Mouse (Mus musculus) midbrain, embryonic 15.5 days (tissue): Measurements from ENCODE around the gene Napsa. TPM values are rescaled to one million over a fixed set of nuclear protein-coding genes. Genes with fewer than 3 reads are reported as not detected.

ENCODE experiments used
- ATAC-seq: fragments of 200-750 bp; cut with Nextera tagmentation; replicated peaks from 2 replicates; pipeline ENCODE4 v1.8.0; 2017; ENCODE audit warnings: moderate TSS enrichment
- H3K27ac ChIP-seq: fragments of 300-500 bp; sonication (generic); 2 replicates; pipeline ENCODE4 v1.5.1; 2015; ENCODE audit warnings: mild to moderate bottlenecking, inconsistent platforms
- H3K27me3 ChIP-seq: fragments of 300-500 bp; sonication (generic); replicated peaks from 2 replicates; pipeline ENCODE4 v1.6.1; 2015; ENCODE audit warnings: inconsistent platforms
- H3K36me3 ChIP-seq: fragments of 300-500 bp; sonication (generic); replicated peaks from 2 replicates; pipeline ENCODE4 v1.6.1; 2015; ENCODE audit warnings: inconsistent platforms
- H3K4me1 ChIP-seq: fragments of 300-500 bp; sonication (generic); 2 replicates; pipeline ENCODE4 v1.6.1; 2015; ENCODE audit warnings: inconsistent platforms
- H3K4me2 ChIP-seq: fragments of 300-500 bp; sonication (generic); 2 replicates; pipeline ENCODE4 v1.6.1; 2015; ENCODE audit warnings: inconsistent platforms, mild to moderate bottlenecking, moderate library complexity
- H3K4me3 ChIP-seq: fragments of 300-500 bp; sonication (generic); 2 replicates; pipeline ENCODE4 v1.5.1; 2015; ENCODE audit warnings: mild to moderate bottlenecking, inconsistent platforms
- H3K9ac ChIP-seq: fragments of 300-500 bp; sonication (generic); 2 replicates; pipeline ENCODE4 v1.6.1; 2015; ENCODE audit warnings: mild to moderate bottlenecking, inconsistent platforms
- H3K9me3 ChIP-seq: fragments of 300-500 bp; sonication (generic); 2 replicates; pipeline ENCODE4 v1.6.1; 2016; ENCODE audit warnings: inconsistent platforms
- WGBS: fragments of 180-500 bp; shearing (Covaris S2); methylation state at CpG from one replicate; pipeline ENCODE4 v1.1.7; 2015; ENCODE audit warnings: mixed read lengths; 5-methylcytosine and 5-hydroxymethylcytosine counted together
- polyA plus RNA-seq: library from polyadenylated mRNA; unstranded; fragments of >200 nt; fragmentation: Nextera tagmentation; extraction: Ambion mirVana; gene quantifications from 2 replicates; pipeline ENCODE4 v1.2.1, GENCODE M21; 2015

Gene Napsa
- polyA plus RNA-seq, 1 experiment from 2014 or later = 1.4 TPM

DNA sequence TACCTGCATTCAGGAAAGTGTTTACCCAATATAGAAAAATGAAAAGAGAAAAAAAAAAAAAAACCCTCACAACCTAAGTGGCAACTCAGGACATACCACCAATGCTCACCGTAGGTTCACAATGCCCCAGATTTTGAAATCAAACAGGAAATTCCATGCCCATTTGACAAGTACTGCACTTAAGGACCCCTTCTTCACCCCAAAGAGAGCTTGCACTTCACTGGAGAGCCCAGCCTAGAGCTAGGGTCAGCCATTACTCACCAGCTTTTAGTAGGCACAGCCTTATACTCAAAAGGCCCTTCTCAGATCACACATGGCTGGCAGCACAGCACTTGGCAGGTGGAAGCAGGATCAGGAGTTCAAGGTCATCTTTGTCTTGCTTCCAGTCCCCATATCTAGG, 11.0 kb downstream of the Napsa start:
- H3K9ac ChIP-seq = no peak overlapping the region
- no peak overlapping the region for H3K4me3 ChIP-seq

DNA sequence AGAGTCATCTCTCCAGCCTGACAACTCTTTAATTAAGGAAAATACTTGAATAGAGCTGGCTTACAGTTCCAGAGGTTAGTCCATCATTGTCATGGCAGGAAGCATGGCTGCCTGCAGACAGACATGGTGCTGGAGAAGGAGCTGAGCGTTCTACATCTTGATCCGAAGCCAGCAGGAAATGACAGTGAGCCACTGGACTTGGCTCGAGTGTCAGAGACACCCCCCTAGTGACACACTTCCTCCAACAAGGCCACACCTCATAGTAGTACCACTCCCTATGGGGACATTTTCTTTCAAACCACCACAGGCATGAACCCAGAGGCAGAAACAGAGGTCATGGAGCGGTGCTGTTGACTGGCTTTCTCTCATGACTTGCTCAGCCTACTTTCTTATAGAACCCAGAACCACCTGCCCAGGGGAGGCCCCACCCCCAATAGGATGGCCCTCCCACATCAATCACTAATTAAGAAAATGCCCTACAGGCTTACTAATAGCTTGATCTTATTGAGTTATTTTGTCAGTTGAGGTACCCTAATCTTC, 12.2 kb downstream of the Napsa start:
- Histone ChIP-seq H3K9ac (no peak overlapping the region), H3K4me3 (no peak overlapping the region), H3K27ac (no peak overlapping the region), H3K4me1 (peaks cover 23% of the 10 kb centered on the region), H3K36me3 (no peaks in the 10 kb centered on the region), H3K9me3 (no peaks in the 10 kb centered on the region), H3K4me2 (no peak overlapping the region), H3K27me3 (no peaks in the 10 kb centered on the region)
- ATAC-seq = no peak
- WGBS = 94% methylated on average over 4 of the region's 4 CpGs

More for the DNA sequence above, 11.0 kb downstream of the Napsa start:
- WGBS = 94% methylated on average over 1 of the region's 1 CpGs
- H3K27me3 ChIP-seq = no peaks in the 10 kb centered on the region
- no peaks in the 10 kb centered on the region for H3K9me3 ChIP-seq
- H3K36me3 ChIP-seq = no peaks in the 10 kb centered on the region
- no peak overlapping the region for H3K4me2 ChIP-seq
- H3K4me1 ChIP-seq = peaks cover 12% of the 10 kb centered on the region
- no peak for ATAC-seq
- no peak overlapping the region for H3K27ac ChIP-seq

DNA sequence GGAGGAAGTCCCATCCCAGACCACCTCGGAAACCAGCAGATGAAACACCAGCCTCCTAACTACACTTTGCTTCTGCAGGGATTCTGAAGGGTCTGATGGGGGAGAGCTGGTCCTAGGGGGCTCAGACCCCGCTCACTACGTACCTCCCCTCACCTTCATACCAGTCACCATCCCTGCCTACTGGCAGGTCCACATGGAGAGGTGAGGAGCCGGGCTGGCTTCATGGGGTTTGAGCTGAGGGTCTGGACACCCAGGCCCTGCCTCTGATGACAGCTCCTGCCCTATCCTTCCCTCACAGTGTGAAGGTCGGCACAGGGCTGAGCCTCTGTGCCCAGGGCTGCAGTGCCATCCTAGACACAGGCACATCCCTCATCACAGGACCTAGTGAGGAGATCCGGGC, 12.7 kb downstream of the Napsa start:
- no peak overlapping the region for H3K4me2 ChIP-seq
- H3K36me3 ChIP-seq = no peaks in the 10 kb centered on the region
- no peaks in the 10 kb centered on the region for H3K27me3 ChIP-seq
- no peaks in the 10 kb centered on the region for H3K9me3 ChIP-seq
- no peak overlapping the region for H3K4me3 ChIP-seq
- no peak overlapping the region for H3K9ac ChIP-seq
- 89% methylated on average over 6 of the region's 6 CpGs for WGBS
- peaks cover 29% of the 10 kb centered on the region for H3K4me1 ChIP-seq
- ATAC-seq = no peak
- H3K27ac ChIP-seq = no peak overlapping the region

DNA sequence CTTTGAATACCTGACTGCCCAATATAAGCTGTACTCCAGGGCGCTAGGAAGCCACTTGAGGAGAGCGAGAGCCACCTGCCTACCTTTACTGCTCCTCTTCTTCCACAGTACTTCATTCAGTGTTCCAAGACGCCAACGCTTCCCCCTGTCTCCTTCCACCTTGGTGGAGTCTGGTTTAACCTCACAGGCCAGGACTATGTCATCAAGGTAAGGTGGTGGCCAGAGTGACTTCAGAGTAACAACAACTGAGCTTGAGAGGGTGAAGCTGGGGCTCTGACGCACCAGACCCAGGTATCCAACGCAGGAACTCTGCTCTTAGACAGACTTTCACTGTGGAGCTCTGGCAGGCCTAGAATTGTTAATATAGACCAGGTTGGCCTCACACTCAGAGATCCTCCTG, 13.4 kb downstream of the Napsa start:
- Histone ChIP-seq H3K36me3 (no peaks in the 10 kb centered on the region), H3K27ac (no peak overlapping the region), H3K9ac (no peak overlapping the region), H3K27me3 (no peaks in the 10 kb centered on the region), H3K4me1 (peaks cover 34% of the 10 kb centered on the region), H3K4me2 (no peak overlapping the region), H3K4me3 (no peak overlapping the region), H3K9me3 (no peaks in the 10 kb centered on the region)
- ATAC-seq = no peak
- 98% methylated on average over 6 of the region's 6 CpGs for WGBS

DNA sequence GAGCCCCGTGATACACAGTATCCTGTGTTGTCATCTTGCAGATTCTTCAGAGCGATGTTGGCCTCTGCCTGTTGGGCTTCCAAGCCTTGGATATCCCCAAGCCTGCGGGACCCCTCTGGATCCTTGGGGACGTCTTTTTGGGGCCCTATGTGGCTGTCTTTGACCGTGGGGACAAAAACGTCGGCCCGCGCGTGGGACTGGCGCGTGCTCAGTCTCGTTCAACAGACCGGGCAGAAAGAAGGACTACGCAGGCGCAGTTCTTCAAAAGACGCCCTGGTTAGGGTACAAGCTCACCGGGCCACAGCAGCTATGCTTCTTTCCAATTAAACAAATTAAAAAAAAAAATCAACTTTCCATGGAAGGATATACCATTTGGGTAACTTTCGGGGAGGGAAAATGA, 14.3 kb downstream of the Napsa start:
- 0 out of 2 replicates have a peak, but pooled peaks cover 2% of the 10 kb centered on the region for H3K27me3 ChIP-seq
- H3K9ac ChIP-seq = peak overlapping the region; percentile 54
- no peaks in the 10 kb centered on the region for H3K36me3 ChIP-seq
- peaks cover 41% of the 10 kb centered on the region for H3K4me1 ChIP-seq
- 5% methylated on average over 19 of the region's 19 CpGs for WGBS
- peak overlapping the region; percentile 75 for H3K4me3 ChIP-seq
- H3K9me3 ChIP-seq = no peaks in the 10 kb centered on the region
- H3K4me2 ChIP-seq = peak overlapping the region; percentile 97
- no peak for ATAC-seq
- H3K27ac ChIP-seq = peak overlapping the region; percentile 75

DNA sequence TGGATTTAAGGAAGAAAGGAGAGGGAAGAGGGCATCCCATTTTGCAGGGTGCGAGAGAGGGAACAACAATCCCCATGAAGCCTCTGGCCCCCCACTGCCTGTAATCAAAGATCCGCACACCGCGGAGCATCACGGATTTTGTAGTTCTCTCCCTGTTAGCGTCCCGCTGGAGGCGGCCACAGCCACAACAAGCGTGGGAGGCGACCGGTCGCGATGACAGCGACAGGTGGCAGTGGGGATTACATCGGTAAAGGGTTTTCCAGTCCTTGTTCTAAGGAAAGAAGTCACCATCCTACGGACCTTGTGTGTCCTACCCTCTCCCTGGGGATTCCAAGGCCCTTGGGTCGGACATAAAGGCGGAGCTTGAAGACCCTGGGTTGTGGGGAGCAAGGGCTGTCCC, 14.8 kb downstream of the Napsa start:
- peak; percentile 24; the same call in 1 of the 2 replicates for ATAC-seq
- Histone ChIP-seq H3K4me3 (peak overlapping the region; percentile 75), H3K4me1 (peaks cover 45% of the 10 kb centered on the region), H3K9me3 (no peaks in the 10 kb centered on the region), H3K4me2 (peak overlapping the region; percentile 97), H3K9ac (peak overlapping the region; percentile 41), H3K27me3 (0 out of 2 replicates have a peak, but pooled peaks cover 6% of the 10 kb centered on the region), H3K36me3 (no peaks in the 10 kb centered on the region), H3K27ac (peak overlapping the region; percentile 75; the same call in 1 of the 2 replicates)
- WGBS = under 1% methylated on average over 18 of the region's 18 CpGs

DNA sequence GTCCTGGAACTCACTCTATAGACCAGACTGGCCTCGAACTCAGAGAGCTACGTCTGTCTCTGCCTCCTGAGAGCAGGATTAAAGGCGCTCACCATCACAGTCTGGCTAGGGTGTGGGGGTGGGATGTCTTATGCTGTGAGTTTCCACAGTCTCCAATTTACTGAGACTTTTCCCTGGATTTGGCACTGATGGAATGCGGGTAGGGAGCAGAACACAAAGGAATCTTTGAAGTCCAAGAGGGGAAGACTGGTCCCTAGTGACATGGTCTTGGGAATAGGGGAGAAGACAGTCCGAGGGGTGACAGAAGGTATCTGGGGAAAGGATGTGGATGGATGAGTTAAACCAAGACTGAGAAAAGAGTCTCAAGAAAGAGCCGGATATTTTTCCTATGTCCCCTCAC, 15.5 kb downstream of the Napsa start:
- WGBS = 40% methylated on average over 6 of the region's 6 CpGs
- Histone ChIP-seq H3K4me3 (peak overlapping the region; percentile 75), H3K9me3 (no peaks in the 10 kb centered on the region), H3K36me3 (no peaks in the 10 kb centered on the region), H3K4me2 (peak overlapping the region; percentile 97), H3K27me3 (peaks cover 13% of the 10 kb centered on the region; the same call in 1 of the 2 replicates), H3K27ac (no peak overlapping the region), H3K9ac (peak overlapping the region; percentile 41), H3K4me1 (peaks cover 52% of the 10 kb centered on the region)
- no peak for ATAC-seq

DNA sequence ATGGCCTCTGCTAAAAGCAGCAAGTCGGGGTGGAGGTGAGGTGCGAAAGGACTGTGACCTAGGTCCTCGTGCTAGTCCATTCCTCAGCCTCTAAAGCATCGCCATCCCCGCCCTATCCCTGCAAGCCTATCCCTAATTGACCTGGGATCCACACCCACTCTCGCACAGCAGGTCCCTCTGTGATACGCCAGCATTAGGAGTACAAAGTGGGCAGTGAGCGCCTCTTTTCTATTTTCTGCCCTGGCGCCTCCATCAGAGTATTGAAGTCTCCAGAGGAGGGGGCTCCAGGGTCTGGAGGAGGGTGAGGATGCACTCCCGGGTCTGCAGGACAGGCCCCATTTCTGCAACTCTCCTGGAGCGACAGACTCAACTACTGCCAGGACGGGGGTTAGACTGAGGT, 16.2 kb downstream of the Napsa start:
- ATAC-seq = no peak
- H3K4me1 ChIP-seq = peaks cover 59% of the 10 kb centered on the region

DNA sequence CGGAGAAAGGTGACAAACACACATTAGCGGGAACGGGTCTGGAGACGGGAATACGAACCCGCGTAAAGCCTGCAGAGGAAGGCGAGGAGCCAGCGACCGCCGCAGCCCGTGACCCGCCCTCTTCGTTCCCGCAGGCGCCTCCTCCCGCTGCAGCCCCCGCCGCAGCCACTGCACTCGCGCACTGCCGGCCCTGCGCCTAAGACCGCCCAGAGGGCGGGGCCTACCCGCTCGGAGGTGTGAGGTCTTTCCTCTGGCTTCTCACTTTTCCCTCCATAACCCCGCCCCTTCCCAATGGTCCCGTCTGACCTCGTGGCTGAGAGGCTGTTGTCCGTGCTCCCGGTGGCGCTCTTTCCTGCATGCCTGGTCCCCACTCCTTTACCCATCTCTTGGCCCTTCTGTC, 17.0 kb downstream of the Napsa start:
- Histone ChIP-seq H3K9ac (peak overlapping the region; percentile 40), H3K36me3 (no peaks in the 10 kb centered on the region), H3K27ac (peak overlapping the region; percentile 40), H3K4me1 (peaks cover 66% of the 10 kb centered on the region), H3K4me3 (peak overlapping the region; percentile 75), H3K27me3 (peaks cover 13% of the 10 kb centered on the region), H3K4me2 (peak overlapping the region; percentile 97), H3K9me3 (no peaks in the 10 kb centered on the region)
- ATAC-seq = peak; percentile 24
- WGBS = 0% methylated on average over 32 of the region's 33 CpGs

More for the DNA sequence above, 16.2 kb downstream of the Napsa start:
- 13% methylated on average over 12 of the region's 12 CpGs for WGBS
- H3K36me3 ChIP-seq = no peaks in the 10 kb centered on the region
- peak overlapping the region; percentile 40 for H3K27ac ChIP-seq
- peak overlapping the region; percentile 40 for H3K9ac ChIP-seq
- H3K9me3 ChIP-seq = no peaks in the 10 kb centered on the region
- H3K27me3 ChIP-seq = peaks cover 13% of the 10 kb centered on the region
- H3K4me3 ChIP-seq = peak overlapping the region; percentile 75
- peak overlapping the region; percentile 97 for H3K4me2 ChIP-seq

DNA sequence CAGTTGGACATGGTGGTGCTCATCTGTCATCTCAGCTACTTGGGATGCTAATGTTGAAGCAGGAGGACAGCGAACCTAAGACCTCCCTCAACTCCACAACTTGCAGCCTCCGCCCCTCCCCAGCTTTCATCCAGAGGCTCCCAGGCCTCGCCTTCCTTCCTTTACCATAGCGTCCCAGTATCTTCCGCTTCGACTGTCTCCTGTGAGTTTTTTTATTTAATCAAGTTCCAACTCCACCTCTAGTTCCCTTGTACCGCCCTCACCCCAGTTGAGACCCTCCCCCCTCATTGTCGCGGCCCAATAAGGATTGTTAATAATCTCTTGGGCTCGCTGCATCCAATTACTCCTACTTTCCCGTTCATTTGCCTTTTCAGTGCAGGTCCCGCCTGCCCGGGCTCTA, 17.8 kb downstream of the Napsa start:
- ATAC-seq = no peak
- peaks cover 13% of the 10 kb centered on the region for H3K27me3 ChIP-seq
- H3K27ac ChIP-seq = peak overlapping the region; percentile 40
- H3K4me2 ChIP-seq = peak overlapping the region; percentile 97
- H3K9ac ChIP-seq = no peak overlapping the region; the same call in 1 of the 2 replicates
- peak overlapping the region; percentile 75 for H3K4me3 ChIP-seq
- peaks cover 73% of the 10 kb centered on the region for H3K4me1 ChIP-seq
- no peaks in the 10 kb centered on the region for H3K36me3 ChIP-seq
- WGBS = 2% methylated on average over 13 of the region's 13 CpGs
- no peaks in the 10 kb centered on the region for H3K9me3 ChIP-seq

DNA sequence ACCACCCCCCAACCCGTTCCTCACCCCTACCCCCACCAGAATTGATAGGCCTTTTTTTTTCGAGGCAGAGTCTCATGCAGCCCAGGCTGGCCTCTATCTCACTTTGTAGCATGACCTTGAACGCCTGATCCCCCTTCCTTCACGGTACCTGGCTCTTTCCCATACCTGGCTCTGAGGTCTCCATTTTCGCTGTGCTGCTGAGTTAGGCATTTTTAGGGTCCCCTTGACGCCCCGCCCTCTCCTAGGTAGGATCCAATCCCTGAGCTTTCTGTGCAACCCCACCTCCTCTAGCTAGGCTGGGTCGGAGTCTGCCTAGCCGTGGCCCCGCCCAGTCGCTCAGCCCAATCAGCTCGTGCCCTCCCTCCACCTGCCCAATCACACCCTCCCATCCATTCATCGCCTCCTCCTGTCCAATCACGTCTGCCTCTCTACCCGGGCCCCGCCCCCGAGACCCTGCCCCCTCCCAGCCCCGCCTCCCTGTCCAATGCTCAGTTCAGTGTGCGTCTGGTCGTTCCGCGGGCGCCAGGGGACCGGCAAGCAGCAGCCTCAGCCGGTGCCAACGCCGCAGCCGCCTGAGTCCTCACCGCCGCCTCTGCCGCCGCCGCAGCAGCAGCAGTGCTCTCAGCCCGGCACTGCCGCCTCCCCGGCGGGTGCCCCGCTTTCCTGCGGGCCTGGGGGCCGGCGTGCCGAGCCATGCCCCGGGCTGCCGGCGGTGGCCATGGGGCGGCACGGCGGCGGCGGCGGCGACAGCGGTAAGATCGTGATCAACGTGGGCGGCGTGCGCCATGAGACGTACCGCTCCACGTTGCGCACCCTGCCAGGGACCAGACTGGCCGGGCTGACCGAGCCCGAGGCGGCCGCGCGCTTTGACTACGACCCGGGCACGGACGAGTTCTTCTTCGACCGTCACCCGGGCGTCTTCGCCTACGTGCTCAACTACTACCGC, 18.5 kb downstream of the Napsa start, which contains the start of gene Kcnc3:
Gene Kcnc3, plus strand, starts transcription at position 263 of the 946 bp plus-strand sequence.
- Histone ChIP-seq H3K27ac (peak within 1 kb of the TSS; percentile 80), H3K9me3 (no peaks in the 10 kb centered on the region), H3K4me3 (peak within 1 kb of the TSS; percentile 75), H3K36me3 (0 out of 2 replicates have a peak, but pooled peaks cover 5% of the 10 kb centered on the region), H3K4me1 (peaks cover 73% of the 10 kb centered on the region), H3K9ac (peak within 1 kb of the TSS; percentile 74), H3K4me2 (peak within 1 kb of the TSS; percentile 97), H3K27me3 (peaks cover 13% of the 10 kb centered on the region)
- peak; percentile 92 for ATAC-seq
- WGBS = under 1% methylated on average over 72 of the region's 80 CpGs

DNA sequence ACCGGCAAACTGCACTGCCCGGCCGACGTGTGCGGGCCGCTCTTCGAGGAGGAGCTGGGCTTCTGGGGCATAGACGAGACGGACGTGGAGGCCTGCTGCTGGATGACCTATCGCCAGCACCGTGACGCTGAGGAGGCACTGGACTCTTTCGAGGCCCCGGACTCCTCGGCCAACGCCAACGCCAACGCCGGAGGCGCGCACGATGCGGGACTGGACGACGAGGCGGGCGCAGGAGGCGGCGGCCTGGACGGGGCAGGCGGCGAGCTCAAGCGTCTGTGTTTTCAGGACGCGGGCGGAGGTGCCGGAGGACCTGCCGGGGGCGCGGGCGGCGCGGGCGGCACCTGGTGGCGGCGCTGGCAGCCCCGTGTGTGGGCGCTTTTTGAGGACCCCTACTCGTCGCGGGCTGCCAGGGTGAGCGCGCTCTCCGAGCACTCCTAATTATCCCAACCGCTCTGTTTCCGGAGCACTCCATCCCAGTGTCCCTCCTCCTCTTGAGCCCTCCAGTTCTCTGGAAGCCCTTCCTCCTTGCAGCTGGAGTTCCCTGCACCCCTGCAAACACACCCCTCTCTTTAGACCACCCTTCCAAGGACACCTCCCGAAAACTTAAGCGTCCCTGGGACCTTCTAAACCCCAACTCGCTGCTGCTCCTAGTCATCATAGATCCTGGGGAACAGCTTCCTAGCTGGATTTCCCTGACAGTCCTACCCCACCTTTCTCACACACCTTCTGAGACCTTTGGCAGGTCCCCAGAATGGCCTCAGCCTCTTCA, 19.4 kb downstream of the Napsa start:
- H3K9ac ChIP-seq = peak overlapping the region; percentile 74
- ATAC-seq = no peak
- peak overlapping the region; percentile 97 for H3K4me2 ChIP-seq
- no peaks in the 10 kb centered on the region for H3K9me3 ChIP-seq
- WGBS = 1% methylated on average over 59 of the region's 60 CpGs
- peaks cover 5% of the 10 kb centered on the region; the same call in 1 of the 2 replicates for H3K36me3 ChIP-seq
- peak overlapping the region; percentile 75 for H3K4me3 ChIP-seq
- peaks cover 13% of the 10 kb centered on the region for H3K27me3 ChIP-seq
- peak overlapping the region; percentile 80 for H3K27ac ChIP-seq
- peaks cover 73% of the 10 kb centered on the region for H3K4me1 ChIP-seq
